Mouse (Mus musculus) embryonic fibroblast, embryonic 13.5 days (primary cell): Measurements from ENCODE around the gene Ryk.

Experiments
- CTCF ChIP-seq: IDR thresholded peaks from 2 replicates; pipeline ENCODE4 v1.5.1; 2011; ENCODE audit warnings: mild to moderate bottlenecking, control low read depth, low read length, moderate library complexity, borderline replicate concordance; ENCODE audit not compliant: insufficient read depth
- POLR2A ChIP-seq: IDR thresholded peaks from 2 replicates; pipeline ENCODE4 v1.6.1; 2011; ENCODE audit warnings: low read depth, mild to moderate bottlenecking, control low read depth, low read length, moderate library complexity

- TF ChIP-seq CTCF: no peak
- TF ChIP-seq POLR2A: no peak
Measured at GRCm38 (mm10) chr9:102864931-102865330, 30.2 kb downstream of the Ryk start.
